Mouse (Mus musculus): ENCODE results near the gene Mettl7b. TPM values are rescaled to one million over a fixed set of nuclear protein-coding genes. Genes with fewer than 3 reads are reported as not detected.
A peak's percentile ranks its signal among the peaks of the same experiment; 100 is the strongest.

Gene Mettl7b
- polyA plus RNA-seq, 1 experiment from 2014 or later = 12.0 TPM

DNA sequence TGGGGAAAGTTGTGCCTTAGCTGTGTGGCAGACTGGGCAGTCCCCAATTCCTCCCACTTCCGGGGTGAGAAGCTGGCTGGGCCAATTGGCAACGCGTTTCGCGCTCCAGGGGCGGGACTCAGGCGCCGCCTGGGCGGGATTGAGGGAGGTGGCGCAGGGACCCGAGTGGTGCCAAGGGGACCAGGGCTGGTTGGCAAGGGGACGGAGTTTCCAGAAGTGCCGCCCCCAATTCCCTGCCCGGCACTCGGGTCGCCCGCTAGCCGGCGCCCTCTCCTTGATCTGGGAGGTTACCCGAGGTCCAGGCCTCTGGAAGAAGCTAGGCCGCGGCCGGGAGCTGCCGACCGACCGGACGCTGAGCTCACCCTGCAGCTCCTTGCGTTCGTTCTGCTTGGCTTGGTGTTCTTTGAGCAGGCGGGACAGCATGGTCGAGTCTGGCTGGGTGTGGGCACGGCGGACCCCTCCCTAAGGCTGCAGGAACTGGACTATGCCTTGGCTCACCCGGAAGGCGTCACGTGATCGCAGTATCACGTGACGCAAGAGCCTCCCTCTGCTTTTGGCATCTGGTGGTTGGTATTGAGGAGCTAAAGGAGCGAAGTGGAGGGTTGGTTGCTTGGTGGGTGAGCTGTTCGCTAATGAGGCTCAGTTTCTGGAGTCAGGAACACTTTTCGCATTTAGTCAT is 37.6 kb downstream of the Mettl7b start:
- 0 out of 2 replicates have a peak, but pooled peaks cover 2% of the 10 kb centered on the region for H3K27me3 ChIP-seq (replicated peaks)
- under 1% methylated on average over 42 of the region's 42 CpGs for WGBS
- peak; percentile 96 for ATAC-seq
- peak overlapping the region; percentile 63 for H3K4me2 ChIP-seq (replicated peaks)
- no peaks in the 10 kb centered on the region for H3K36me3 ChIP-seq
- H3K9me3 ChIP-seq = no peaks in the 10 kb centered on the region
- H3K9ac ChIP-seq = peak overlapping the region; percentile 79
- H3K27ac ChIP-seq = peak overlapping the region; percentile 95
- H3K4me1 ChIP-seq (replicated peaks) = peaks cover 41% of the 10 kb centered on the region
- peak overlapping the region; percentile 87 for H3K4me3 ChIP-seq (replicated peaks)

DNA sequence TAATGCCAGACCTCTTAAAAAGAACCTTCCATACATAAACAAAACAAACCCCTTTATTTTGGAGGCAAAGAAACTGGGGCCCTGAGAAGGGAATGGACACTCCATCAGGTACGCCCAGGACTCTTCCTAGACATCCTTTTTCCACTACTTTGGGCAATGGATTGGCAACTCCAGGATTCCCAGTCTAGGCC is 38.1 kb downstream of the Mettl7b start, which contains the start of gene Rdh5:
Gene Rdh5 (minus strand): TSS at position 67 of the 191 bp plus-strand sequence.
- peak within 1 kb of the TSS; percentile 63 for H3K4me2 ChIP-seq (replicated peaks)
- peak within 1 kb of the TSS; percentile 79 for H3K9ac ChIP-seq
- 7% methylated on average over 1 of the region's 1 CpGs for WGBS
- peaks cover 41% of the 10 kb centered on the region for H3K4me1 ChIP-seq (replicated peaks)
- no peak for ATAC-seq
- H3K36me3 ChIP-seq = peaks cover 4% of the 10 kb centered on the region; the same call in 1 of the 2 replicates
- peak within 1 kb of the TSS; percentile 87 for H3K4me3 ChIP-seq (replicated peaks)
- 0 out of 2 replicates have a peak, but pooled peaks cover 2% of the 10 kb centered on the region for H3K27me3 ChIP-seq (replicated peaks)
- no peaks in the 10 kb centered on the region for H3K9me3 ChIP-seq
- H3K27ac ChIP-seq = peak within 1 kb of the TSS; percentile 95

DNA sequence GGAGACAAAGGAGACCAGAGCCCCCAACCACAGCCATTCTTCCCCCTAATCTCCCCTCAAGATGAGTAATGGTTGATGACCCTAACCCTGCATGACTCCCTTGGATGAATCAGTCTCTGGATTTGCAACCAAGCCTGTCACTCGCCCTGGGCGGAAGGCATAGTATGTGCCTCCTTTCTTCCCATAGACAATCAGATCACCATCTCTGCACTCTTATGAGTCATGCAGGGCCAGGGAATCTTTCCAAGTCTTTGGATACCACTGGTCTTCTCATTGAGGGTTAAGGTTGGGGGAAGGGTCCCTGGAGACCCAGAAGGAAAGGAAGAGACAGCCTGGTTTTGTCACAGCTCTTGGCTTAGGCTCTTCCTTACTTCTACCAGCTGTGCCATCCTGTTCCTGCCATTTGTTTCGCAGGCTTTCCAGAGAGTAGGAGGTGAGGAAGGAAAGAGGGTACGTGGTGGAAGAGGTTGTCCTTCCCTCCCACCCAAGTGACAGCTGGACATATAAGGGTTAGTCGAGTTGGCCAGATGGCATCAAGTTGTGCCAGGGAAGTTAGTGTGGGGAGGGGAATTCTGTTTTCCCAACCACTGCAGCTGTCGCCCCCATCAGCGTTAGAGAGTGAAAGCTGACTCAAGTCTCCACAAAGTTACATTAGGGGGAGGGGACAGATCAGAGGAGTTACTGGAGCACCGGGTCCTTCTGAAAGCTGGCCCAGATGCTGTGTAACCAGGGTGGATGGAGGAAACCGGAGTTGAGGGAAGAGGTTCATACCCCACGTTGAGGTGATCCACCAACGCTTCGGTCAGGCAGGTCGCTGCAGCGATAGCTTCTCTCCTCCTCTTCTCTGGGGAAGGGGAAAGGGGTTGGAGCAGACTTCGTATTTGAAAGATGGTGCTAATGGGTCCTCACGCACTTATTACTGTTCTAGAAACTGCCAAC is 38.6 kb downstream of the Mettl7b start:
- peak overlapping the region; percentile 79 for H3K9ac ChIP-seq

DNA sequence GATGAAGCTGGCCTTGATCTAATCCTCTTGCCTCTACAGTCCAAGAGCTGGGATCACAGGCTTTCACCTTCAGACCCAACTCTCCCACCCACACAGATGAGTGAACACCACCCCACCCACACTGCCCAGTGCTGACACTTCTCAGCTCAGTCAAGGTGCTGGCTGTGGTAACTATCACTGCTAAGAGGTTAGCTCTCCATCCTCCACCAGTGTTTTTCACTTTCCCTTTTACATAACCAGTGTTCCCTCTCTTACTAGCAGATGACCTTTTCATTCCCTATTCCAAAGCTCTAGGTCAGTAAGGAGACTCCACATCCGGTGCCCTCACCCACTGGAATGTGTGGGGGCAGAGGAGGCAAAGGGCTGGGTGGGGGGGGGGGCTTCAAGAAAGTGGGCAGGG is 39.5 kb downstream of the Mettl7b start:
- Histone ChIP-seq H3K27me3 (replicated peaks) (no peaks in the 10 kb centered on the region), H3K4me1 (replicated peaks) (peaks cover 41% of the 10 kb centered on the region), H3K9ac (no peak overlapping the region), H3K36me3 (peaks cover 15% of the 10 kb centered on the region), H3K27ac (peak overlapping the region; percentile 55; the same call in 1 of the 2 replicates), H3K4me2 (replicated peaks) (peak overlapping the region; percentile 63; the same call in 1 of the 2 replicates), H3K9me3 (no peaks in the 10 kb centered on the region), H3K4me3 (replicated peaks) (no peak overlapping the region)
- 55% methylated on average over 1 of the region's 1 CpGs for WGBS
- ATAC-seq = no peak

More for the DNA sequence above, 38.6 kb downstream of the Mettl7b start:
- ATAC-seq = no peak
- Histone ChIP-seq H3K27ac (peak overlapping the region; percentile 95; the same call in 1 of the 2 replicates), H3K4me1 (replicated peaks) (peaks cover 41% of the 10 kb centered on the region), H3K4me2 (replicated peaks) (peak overlapping the region; percentile 63), H3K9me3 (no peaks in the 10 kb centered on the region), H3K36me3 (peaks cover 9% of the 10 kb centered on the region; the same call in 1 of the 2 replicates), H3K4me3 (replicated peaks) (peak overlapping the region; percentile 87), H3K27me3 (replicated peaks) (no peaks in the 10 kb centered on the region)
- 72% methylated on average over 16 of the region's 16 CpGs for WGBS

DNA sequence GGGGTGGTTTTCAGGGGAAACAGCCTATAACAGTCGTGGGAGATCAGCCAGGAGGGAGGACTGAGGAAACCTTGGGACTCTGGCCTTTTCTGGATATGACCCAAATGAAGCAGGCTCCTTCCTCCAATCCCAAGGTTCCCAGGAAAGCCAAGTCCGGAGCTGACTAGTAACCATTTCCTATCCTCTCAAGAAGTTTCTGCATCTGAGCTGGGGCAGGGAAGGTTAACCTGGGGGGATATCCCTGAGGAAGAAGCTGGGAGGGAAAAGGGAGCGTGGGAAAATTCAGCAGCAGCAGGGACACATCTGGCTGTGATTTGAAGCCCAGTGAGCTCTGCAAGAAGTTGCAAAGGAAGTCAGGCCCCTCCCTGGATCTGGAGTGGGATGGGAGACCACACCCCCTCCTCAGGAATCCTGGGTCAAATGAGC is 40.0 kb downstream of the Mettl7b start:
- no peak for ATAC-seq
- Histone ChIP-seq H3K27me3 (replicated peaks) (no peaks in the 10 kb centered on the region), H3K4me1 (replicated peaks) (peaks cover 41% of the 10 kb centered on the region), H3K4me3 (replicated peaks) (no peak overlapping the region), H3K4me2 (replicated peaks) (0 out of 2 replicates have a peak overlapping the region, but pooled peaks have one; percentile 6), H3K36me3 (peaks cover 15% of the 10 kb centered on the region), H3K27ac (peak overlapping the region; percentile 78; the same call in 1 of the 2 replicates), H3K9me3 (no peaks in the 10 kb centered on the region), H3K9ac (no peak overlapping the region)
- WGBS = 60% methylated on average over 3 of the region's 3 CpGs

DNA sequence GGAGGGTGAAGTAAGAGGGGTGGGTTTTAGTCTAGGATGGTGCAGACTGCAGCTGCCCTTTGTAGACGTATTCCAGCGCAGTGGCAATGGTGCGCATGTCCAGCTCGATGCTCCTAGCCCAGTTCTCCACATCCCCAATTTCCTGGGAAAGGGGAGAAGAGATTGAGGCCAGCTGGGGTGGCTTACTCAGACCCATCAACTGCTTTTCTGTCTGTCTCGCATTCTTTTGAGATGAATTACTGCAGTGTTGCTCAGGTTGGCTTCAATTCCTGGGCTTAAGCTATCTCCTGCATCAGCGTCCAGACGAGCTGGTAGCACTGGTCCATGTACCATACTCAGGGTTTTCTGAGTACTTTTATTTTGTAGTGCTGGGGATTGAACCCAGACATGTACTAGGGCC is 40.8 kb downstream of the Mettl7b start:
- Histone ChIP-seq H3K4me3 (replicated peaks) (no peak overlapping the region), H3K9ac (no peak overlapping the region), H3K9me3 (no peaks in the 10 kb centered on the region), H3K4me1 (replicated peaks) (peaks cover 41% of the 10 kb centered on the region), H3K27ac (peak overlapping the region; percentile 78; the same call in 1 of the 2 replicates), H3K27me3 (replicated peaks) (no peaks in the 10 kb centered on the region), H3K4me2 (replicated peaks) (no peak overlapping the region), H3K36me3 (peaks cover 18% of the 10 kb centered on the region)
- ATAC-seq = no peak
- 76% methylated on average over 7 of the region's 7 CpGs for WGBS

DNA sequence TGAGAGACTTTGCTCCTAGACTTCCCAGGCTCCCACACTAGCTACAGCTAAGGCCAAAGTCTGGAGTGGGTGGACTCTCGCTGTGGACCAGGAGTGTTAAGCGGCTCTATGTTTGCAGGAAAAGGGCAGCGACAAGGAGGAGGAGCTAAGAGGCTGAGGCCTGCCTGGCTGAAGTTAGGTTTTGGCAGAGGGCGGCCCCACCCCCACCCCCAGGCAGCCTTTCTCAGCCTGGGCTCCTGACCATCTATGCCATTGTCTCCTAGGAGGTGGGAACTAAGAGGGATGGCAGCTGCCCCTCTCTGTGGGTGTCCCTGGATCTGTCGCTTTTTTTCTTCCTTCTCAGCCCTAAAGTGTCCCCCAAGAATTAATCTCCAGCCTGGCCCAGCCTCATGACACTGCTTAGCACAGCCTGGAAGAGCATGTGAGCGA is 41.6 kb downstream of the Mettl7b start:
- peak; percentile 67 for ATAC-seq

DNA sequence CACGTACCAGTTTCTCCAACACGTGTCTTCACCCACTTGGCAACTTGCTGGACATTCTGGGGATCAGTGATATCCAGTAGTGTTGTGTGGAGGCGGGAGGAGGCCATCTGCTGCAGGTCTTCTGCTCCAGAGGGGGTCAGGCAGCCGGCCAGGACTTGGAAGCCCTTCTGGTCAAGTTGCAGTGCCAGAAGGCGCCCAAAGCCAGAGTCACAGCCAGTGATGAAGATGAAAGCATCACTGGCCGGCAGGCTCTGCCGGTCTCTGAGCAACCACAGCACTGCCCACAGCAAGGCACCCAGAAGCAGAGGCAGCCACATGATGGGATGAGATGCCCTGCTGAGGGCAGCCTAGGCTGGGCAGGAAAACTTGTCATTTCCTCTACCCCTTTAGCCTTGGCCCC is 42.5 kb downstream of the Mettl7b start:
- H3K4me2 ChIP-seq (replicated peaks) = no peak overlapping the region
- H3K4me3 ChIP-seq (replicated peaks) = no peak overlapping the region
- peaks cover 29% of the 10 kb centered on the region for H3K36me3 ChIP-seq
- H3K27ac ChIP-seq = peak overlapping the region; percentile 78; the same call in 1 of the 2 replicates
- H3K27me3 ChIP-seq (replicated peaks) = no peaks in the 10 kb centered on the region
- peaks cover 41% of the 10 kb centered on the region for H3K4me1 ChIP-seq (replicated peaks)
- 84% methylated on average over 7 of the region's 7 CpGs for WGBS
- no peak overlapping the region for H3K9ac ChIP-seq
- ATAC-seq = no peak
- H3K9me3 ChIP-seq = no peaks in the 10 kb centered on the region

More for the DNA sequence above, 41.6 kb downstream of the Mettl7b start:
- peak overlapping the region; percentile 78 for H3K27ac ChIP-seq
- H3K4me2 ChIP-seq (replicated peaks) = no peak overlapping the region; the same call in 1 of the 2 replicates
- 19% methylated on average over 6 of the region's 6 CpGs for WGBS
- H3K27me3 ChIP-seq (replicated peaks) = no peaks in the 10 kb centered on the region
- no peak overlapping the region for H3K4me3 ChIP-seq (replicated peaks)
- H3K9ac ChIP-seq = no peak overlapping the region
- H3K9me3 ChIP-seq = no peaks in the 10 kb centered on the region
- H3K4me1 ChIP-seq (replicated peaks) = peaks cover 41% of the 10 kb centered on the region
- H3K36me3 ChIP-seq = peaks cover 20% of the 10 kb centered on the region

DNA sequence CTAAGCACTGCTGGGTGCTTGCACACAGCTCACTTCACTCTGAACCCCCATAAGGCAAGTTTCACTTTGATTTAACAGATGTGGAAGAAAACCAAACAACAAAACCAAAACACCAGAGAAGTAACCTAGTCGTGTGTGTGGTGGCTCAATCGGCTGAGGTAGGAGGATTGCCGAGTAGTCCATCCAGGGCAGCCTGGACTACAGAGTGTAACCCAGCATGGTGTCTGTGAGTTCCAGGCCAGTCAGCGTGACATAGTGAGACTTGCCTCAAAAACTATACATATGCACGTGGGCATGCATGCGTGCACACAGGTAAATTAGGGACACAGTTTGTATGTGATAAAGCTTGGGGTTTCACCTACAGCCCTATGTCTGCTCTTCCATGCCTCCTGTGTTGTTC is 43.4 kb downstream of the Mettl7b start:
- Histone ChIP-seq H3K4me1 (replicated peaks) (peaks cover 37% of the 10 kb centered on the region), H3K4me2 (replicated peaks) (no peak overlapping the region), H3K36me3 (peaks cover 29% of the 10 kb centered on the region), H3K27ac (no peak overlapping the region), H3K27me3 (replicated peaks) (no peaks in the 10 kb centered on the region), H3K9me3 (no peaks in the 10 kb centered on the region), H3K4me3 (replicated peaks) (no peak overlapping the region), H3K9ac (no peak overlapping the region)
- WGBS = 89% methylated on average over 6 of the region's 6 CpGs
- ATAC-seq = no peak

DNA sequence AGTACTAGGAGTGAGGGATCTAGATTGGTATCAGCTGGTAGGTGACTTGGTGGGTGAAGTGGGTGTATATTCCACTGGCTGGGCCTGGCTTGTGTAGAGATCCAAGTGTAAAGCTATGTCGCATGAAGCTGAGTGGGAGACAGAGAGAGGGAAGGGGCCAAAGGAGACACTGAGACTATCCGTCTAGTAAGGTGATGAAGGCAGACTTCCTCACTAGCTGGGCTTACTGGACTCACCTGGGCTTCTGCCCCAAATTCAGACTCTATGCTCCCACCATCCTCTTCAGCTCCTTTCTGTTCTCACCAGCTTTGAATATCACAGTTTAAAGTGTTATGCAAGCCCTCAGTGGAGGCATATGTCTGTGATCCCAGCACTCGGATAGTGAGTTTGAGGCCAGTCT is 44.1 kb downstream of the Mettl7b start:
- ATAC-seq = no peak
- no peak overlapping the region for H3K9ac ChIP-seq
- no peaks in the 10 kb centered on the region for H3K27me3 ChIP-seq (replicated peaks)
- H3K9me3 ChIP-seq = no peaks in the 10 kb centered on the region
- WGBS = 86% methylated on average over 3 of the region's 3 CpGs
- peaks cover 30% of the 10 kb centered on the region for H3K4me1 ChIP-seq (replicated peaks)
- no peak overlapping the region for H3K27ac ChIP-seq
- H3K36me3 ChIP-seq = peaks cover 29% of the 10 kb centered on the region
- no peak overlapping the region for H3K4me2 ChIP-seq (replicated peaks)
- no peak overlapping the region for H3K4me3 ChIP-seq (replicated peaks)

DNA sequence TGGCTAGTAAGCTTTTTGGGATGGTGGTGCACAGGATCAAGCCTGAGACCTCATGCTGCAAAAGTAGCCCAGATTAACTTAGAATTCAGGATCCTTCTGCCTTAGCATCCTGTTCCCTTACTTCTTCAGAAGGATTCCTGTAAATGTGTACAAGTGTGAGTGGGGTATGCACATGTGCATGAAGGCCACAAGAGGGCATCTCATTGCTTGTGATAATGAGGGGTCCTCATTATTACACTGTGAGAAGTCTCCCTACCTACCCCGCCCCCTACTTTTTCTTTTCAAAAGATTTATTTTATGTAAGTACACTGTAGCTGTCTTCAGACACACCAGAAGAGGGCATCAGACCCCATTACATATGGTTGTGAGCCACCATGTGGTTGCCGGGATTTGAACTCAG is 45.2 kb downstream of the Mettl7b start:
- no peak overlapping the region for H3K9ac ChIP-seq
- H3K4me2 ChIP-seq (replicated peaks) = no peak overlapping the region
- no peaks in the 10 kb centered on the region for H3K27me3 ChIP-seq (replicated peaks)
- peaks cover 29% of the 10 kb centered on the region for H3K36me3 ChIP-seq
- no peak for ATAC-seq
- 95% methylated on average over 2 of the region's 2 CpGs for WGBS
- H3K4me1 ChIP-seq (replicated peaks) = peaks cover 30% of the 10 kb centered on the region
- H3K9me3 ChIP-seq = no peaks in the 10 kb centered on the region
- H3K4me3 ChIP-seq (replicated peaks) = no peak overlapping the region
- H3K27ac ChIP-seq = no peak overlapping the region

DNA sequence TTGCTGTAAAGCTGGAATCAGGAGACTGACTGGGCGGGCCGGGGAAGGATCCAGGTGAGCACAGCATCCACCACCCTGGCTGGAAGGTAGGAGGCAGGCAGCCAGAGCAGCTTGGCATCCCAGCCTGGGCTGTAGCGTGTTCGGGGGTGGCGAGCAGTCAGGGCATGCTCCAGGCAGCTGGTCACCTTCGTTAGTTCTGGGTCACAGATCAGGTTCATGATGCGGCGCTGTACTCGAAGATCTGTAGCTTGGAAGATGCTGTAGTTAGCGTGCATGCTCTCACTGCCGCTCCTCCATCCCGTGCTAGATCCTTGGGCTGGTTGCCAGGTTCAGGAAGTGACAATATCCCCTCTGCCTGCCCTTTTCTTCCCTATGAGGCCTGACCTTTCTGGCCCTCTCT is 47.1 kb downstream of the Mettl7b start:
- no peak overlapping the region for H3K4me3 ChIP-seq (replicated peaks)
- peaks cover 22% of the 10 kb centered on the region for H3K4me1 ChIP-seq (replicated peaks)
- H3K27ac ChIP-seq = no peak overlapping the region
- no peak overlapping the region for H3K9ac ChIP-seq
- ATAC-seq = no peak
- WGBS = 92% methylated on average over 12 of the region's 12 CpGs
- no peak overlapping the region for H3K4me2 ChIP-seq (replicated peaks)
- peaks cover 29% of the 10 kb centered on the region for H3K36me3 ChIP-seq
- H3K27me3 ChIP-seq (replicated peaks) = no peaks in the 10 kb centered on the region
- H3K9me3 ChIP-seq = no peaks in the 10 kb centered on the region

Data from intestine, embryonic 15.5 days (tissue).